Mouse (Mus musculus): ENCODE data around the gene C130050O18Rik.

DNA sequence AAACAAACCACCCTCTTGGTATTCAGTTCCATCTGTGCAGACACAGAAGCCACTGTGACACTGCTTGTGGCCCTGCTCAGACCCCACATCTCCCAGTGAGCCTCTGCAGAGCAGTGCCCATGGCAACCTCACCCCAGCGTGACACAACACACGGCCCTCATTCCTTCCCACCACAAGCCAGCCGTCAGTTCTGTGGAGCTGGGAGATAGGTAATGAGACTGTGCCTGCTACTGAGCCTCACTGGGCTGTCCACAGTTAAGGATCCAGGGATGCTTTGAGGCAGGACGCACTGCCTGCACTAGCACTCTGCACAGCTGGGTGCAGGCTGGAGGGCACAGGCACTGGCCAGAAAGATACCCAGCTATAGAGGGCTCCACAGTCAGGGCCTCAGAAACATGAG, 44.8 kb downstream of the C130050O18Rik start:
- TF ChIP-seq POLR2A (IDR thresholded peaks at IDR 0.05; ENCODE audit: control insufficient read depth, low read depth, low read length) (no peak), CTCF (IDR thresholded peaks at IDR 0.05; ENCODE audit: control insufficient read depth, insufficient read depth, insufficient replicate concordance, low read depth, low read length) (no peak)

All from testis, adult 2 months (tissue).